Mouse (Mus musculus): ENCODE measurements around the gene Cntrob. TPM values are rescaled to one million over a fixed set of nuclear protein-coding genes. Genes with fewer than 3 reads are reported as not detected.

The Cntrob gene
- polyA plus RNA-seq (2015; fragmentation: Nextera tagmentation; extraction: Ambion mirVana), result 24.3 and 24.6 TPM in 2 replicates

DNA sequence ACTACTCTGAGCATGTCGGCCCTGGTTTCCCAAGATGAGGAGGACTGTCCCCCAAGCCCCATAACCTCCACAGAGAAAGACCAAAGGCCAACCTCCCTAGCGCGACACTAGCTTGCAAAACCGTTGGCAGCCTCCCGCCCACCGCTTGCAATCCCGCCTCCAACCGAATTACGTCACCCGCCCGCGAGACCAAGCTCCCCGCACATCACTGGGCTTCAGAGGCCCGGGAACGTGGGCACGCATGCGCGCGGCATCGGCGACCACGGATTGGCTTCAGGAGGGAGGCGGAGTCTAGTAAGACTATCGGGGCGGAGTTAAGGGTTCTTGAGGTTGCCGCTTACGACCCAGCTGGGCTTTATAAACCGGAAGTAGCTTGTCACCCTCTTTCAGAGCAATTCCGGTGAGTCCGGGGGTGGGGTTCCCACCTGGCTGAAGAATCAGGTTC is at the start of gene Cntrob, which contains the start of gene Trappc1:
Gene Cntrob, minus strand, starts transcription at position 109 of the 445 bp plus-strand sequence.
Gene Trappc1, plus strand, starts transcription at position 314 of the 445 bp plus-strand sequence.
- ATAC-seq (ENCODE audit: borderline replicate concordance, extremely low read depth, low FRiP score, low TSS enrichment), result peak; percentile 92
- peak within 1 kb of the TSS; percentile 86 for H3K9ac ChIP-seq
- no peaks in the 10 kb centered on the region for H3K9me3 ChIP-seq
- peaks cover 22% of the 10 kb centered on the region for H3K27me3 ChIP-seq
- peak within 1 kb of the TSS; percentile 62 for H3K4me3 ChIP-seq
- peak within 1 kb of the TSS; percentile 87 for H3K4me2 ChIP-seq
- H3K36me3 ChIP-seq, result peaks cover 13% of the 10 kb centered on the region
- H3K4me1 ChIP-seq, result peaks cover 43% of the 10 kb centered on the region
- under 1% methylated on average over 30 of the region's 30 CpGs for WGBS
- peak within 1 kb of the TSS; percentile 83 for H3K27ac ChIP-seq

DNA sequence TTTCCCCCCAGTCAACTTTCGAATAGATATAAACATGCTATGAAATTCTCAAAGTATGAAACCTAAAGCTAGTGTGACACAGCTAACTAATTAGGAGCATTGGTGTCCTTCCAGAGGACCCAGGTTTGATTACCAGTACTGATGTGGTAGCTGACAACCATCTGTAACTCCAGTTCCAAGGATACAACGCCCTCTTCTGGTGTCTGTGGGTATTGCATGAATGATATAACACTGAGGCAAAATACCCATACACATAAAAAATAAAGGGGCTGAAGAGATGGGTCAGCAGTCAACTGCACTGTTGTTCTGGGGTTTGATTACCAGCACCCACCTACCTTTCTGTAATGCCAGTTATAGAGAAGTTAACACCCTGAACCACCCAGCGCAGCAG is 49.2 kb upstream of the Cntrob start:
- Histone ChIP-seq H3K4me1 (peaks cover 33% of the 10 kb centered on the region), H3K9me3 (no peaks in the 10 kb centered on the region), H3K9ac (no peak overlapping the region), H3K4me3 (no peak overlapping the region), H3K27ac (peak overlapping the region; percentile 41; the same call in 1 of the 2 replicates), H3K27me3 (no peaks in the 10 kb centered on the region), H3K36me3 (peaks cover 30% of the 10 kb centered on the region; the same call in 1 of the 2 replicates), H3K4me2 (0 out of 2 replicates have a peak overlapping the region, but pooled peaks have one; percentile 17)
- ATAC-seq (ENCODE audit: borderline replicate concordance, extremely low read depth, low FRiP score, low TSS enrichment), result no peak
- WGBS, result 50% methylated on average over 3 of the region's 3 CpGs

DNA sequence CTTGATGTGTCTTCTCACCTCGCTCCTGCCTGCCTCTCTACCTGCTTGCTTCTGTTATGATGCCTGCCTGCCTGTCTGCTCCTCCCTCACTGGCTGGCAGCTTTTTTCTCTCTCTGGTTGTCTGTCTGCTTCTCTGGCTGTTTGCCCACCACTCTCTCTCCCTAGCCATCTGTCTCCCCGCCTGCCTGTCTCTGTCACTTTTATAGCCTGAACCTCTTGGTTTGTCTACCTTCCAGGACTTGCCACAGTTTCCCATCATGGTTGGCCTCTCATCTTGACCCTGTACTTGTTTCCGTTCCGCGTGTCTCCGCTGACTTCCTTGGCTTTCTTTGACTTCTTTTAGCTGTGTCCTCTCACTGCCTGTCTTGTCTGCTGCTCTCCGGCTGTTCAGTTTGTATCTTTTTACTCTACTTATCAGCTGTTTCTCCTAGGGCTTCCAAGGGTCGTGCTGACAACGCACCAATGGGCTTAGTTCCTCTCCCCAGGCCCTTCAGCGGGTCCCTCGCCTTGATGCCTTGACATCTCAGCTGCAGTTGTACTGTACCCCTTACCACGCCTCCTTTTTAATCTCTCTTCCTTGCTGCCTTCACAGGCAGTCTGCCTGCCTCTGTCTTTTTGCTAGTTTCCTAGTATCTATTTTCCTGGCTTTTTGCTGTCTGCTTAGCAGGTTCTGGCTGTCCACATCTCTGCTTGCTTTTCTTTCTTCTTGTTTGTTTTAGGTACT is 48.6 kb upstream of the Cntrob start:
- ATAC-seq (ENCODE audit: borderline replicate concordance, extremely low read depth, low FRiP score, low TSS enrichment), result no peak
- Histone ChIP-seq H3K36me3 (peaks cover 25% of the 10 kb centered on the region; the same call in 1 of the 2 replicates), H3K9me3 (no peaks in the 10 kb centered on the region), H3K27me3 (no peaks in the 10 kb centered on the region), H3K4me1 (peaks cover 37% of the 10 kb centered on the region), H3K27ac (peak overlapping the region; percentile 85), H3K4me3 (no peak overlapping the region), H3K4me2 (peak overlapping the region; percentile 17; the same call in 1 of the 2 replicates), H3K9ac (no peak overlapping the region)
- 30% methylated on average over 12 of the region's 12 CpGs for WGBS

DNA sequence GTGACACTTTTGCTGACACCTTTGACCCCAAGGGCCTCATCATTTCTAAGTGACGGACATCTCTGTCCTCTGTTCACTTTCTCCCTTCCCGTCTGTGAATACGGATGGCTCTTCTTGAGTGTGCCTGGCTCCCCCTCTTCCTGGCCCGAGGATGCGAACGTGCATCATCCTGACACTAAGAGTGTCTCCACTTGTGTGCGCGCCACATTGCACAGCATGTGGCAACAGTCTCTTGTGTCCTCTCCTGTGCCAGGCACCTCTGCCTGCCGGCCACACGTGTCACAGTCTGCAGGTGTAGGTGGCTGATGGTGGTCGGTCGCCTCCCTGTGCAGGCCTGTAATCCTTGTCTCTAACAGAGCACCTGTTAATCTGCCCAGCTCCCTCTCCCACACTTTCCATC is 48.0 kb upstream of the Cntrob start:
- Histone ChIP-seq H3K4me1 (peaks cover 38% of the 10 kb centered on the region), H3K4me2 (peak overlapping the region; percentile 45; the same call in 1 of the 2 replicates), H3K27ac (peak overlapping the region; percentile 85), H3K9ac (no peak overlapping the region), H3K4me3 (no peak overlapping the region), H3K9me3 (no peaks in the 10 kb centered on the region), H3K36me3 (peaks cover 22% of the 10 kb centered on the region; the same call in 1 of the 2 replicates), H3K27me3 (no peaks in the 10 kb centered on the region)
- 46% methylated on average over 12 of the region's 12 CpGs for WGBS
- ATAC-seq (ENCODE audit: borderline replicate concordance, extremely low read depth, low FRiP score, low TSS enrichment), result no peak

DNA sequence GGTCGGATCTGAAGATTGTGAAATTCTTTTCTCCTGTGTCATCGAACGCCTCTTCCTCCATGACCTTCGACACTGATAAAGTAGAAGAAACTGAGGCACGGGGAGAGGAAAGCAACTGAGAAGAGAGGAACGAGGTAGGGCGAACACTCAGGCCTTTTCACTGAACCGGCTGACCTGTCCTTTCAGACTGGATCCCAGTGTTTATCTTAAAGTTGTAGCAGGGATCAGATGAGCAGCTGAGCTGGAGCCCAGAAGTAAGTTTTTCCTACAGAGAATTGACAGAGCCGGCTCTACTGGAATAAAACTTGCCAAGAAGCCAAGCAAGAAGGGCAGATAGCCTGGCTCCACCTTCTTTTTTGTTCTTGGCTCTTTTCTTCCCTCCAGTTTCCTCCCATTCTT is 47.2 kb upstream of the Cntrob start:
- H3K9me3 ChIP-seq, result no peaks in the 10 kb centered on the region
- WGBS, result 14% methylated on average over 9 of the region's 9 CpGs
- peak overlapping the region; percentile 4; the same call in 1 of the 2 replicates for H3K4me3 ChIP-seq
- H3K36me3 ChIP-seq, result peaks cover 18% of the 10 kb centered on the region; the same call in 1 of the 2 replicates
- peaks cover 43% of the 10 kb centered on the region for H3K4me1 ChIP-seq
- ATAC-seq (ENCODE audit: borderline replicate concordance, extremely low read depth, low FRiP score, low TSS enrichment), result no peak
- H3K4me2 ChIP-seq, result peak overlapping the region; percentile 45
- peak overlapping the region; percentile 7 for H3K9ac ChIP-seq
- H3K27me3 ChIP-seq, result no peaks in the 10 kb centered on the region
- H3K27ac ChIP-seq, result peak overlapping the region; percentile 85

DNA sequence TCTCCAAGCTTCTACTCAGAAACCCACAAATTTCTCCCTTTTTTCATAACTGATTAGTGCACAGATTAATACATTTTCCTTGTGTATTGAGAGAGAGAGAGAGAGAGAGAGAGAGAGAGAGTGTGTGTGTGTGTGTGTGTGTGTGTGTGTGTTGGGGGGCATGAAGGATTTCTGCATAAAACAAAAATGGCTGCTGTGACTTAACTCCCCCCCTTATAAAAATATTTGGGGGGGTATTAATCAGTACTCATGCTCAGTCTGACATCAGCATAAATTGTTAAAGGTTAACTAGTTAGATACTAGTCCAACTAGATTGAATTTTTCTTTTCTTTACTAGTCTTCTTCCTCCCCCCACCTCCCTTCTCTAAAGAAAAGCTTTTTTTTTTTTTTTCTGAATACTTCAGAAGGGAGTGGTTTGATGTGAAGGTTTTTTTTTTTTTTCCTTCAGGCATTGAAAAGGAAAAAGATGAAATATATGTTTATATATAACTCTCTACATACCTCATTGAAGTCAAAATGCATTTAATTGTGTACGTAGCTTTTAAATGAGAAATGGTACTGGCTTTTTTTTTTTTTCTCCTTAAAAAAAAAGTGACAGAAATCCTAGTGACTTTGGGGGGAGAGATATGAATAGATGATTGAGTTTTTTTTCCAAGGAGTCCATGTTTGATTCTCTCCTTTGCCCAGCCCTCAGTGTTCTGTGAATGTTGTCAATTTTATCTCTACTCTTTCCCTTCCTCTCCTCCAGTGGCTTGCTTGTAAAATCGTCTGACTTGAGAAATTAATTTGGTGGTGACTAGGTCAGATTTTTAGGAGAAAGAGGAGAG is 46.6 kb upstream of the Cntrob start:
- H3K27me3 ChIP-seq, result no peaks in the 10 kb centered on the region
- H3K4me1 ChIP-seq, result peaks cover 49% of the 10 kb centered on the region
- H3K9ac ChIP-seq, result peak overlapping the region; percentile 99
- peaks cover 15% of the 10 kb centered on the region; the same call in 1 of the 2 replicates for H3K36me3 ChIP-seq
- peak overlapping the region; percentile 83 for H3K4me2 ChIP-seq
- H3K27ac ChIP-seq, result peak overlapping the region; percentile 100
- no peaks in the 10 kb centered on the region for H3K9me3 ChIP-seq
- WGBS, result 14% methylated on average over 2 of the region's 2 CpGs
- peak overlapping the region; percentile 87 for H3K4me3 ChIP-seq
- no peak for ATAC-seq (ENCODE audit: borderline replicate concordance, extremely low read depth, low FRiP score, low TSS enrichment)

DNA sequence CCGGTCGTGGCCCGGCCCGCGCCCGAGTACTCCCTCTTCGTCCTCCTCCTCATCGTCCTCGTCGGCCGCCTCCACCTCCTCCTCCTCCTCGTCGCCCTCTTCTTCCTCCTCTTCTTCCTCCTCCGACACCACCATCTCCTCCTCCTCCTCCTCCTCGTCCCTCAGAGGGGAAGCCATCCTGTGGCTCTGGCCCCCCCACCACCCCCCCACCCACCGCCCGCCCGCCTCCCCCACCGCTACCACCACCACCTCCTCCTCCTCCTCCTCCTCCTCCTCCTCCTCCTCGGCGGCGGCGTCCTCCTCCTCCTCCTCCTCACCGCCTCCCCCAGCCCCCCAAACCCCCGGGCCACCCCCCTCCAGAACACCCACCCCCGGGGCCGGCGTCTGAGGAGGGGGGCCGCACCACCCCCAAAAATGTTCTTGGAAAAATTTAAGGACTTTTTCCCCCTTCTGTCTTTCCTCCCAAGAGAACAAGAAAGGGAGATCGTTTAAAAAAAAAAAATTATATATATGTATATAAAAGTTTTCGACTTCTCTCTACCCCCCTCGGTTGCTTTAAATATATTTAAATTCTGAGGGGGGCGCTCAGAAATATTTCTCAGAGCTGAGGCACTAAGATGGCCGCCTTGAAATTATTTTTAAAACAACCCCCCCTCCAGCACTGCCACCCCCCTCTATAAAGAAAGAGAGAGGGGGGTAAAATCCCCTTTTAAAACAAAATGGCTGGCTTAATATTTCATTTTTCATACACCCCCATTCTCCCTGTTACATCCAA is 45.8 kb upstream of the Cntrob start, which contains the start of gene Chd3:
Gene Chd3, minus strand, starts transcription at position 192 of the 775 bp plus-strand sequence.
- H3K4me1 ChIP-seq, result peaks cover 57% of the 10 kb centered on the region
- H3K9ac ChIP-seq, result peak within 1 kb of the TSS; percentile 99
- peak within 1 kb of the TSS; percentile 100 for H3K27ac ChIP-seq
- no peaks in the 10 kb centered on the region for H3K9me3 ChIP-seq
- WGBS, result 1% methylated on average over 11 of the region's 34 CpGs
- no peak for ATAC-seq (ENCODE audit: borderline replicate concordance, extremely low read depth, low FRiP score, low TSS enrichment)
- H3K4me2 ChIP-seq, result peak within 1 kb of the TSS; percentile 83
- H3K27me3 ChIP-seq, result no peaks in the 10 kb centered on the region
- peaks cover 15% of the 10 kb centered on the region; the same call in 1 of the 2 replicates for H3K36me3 ChIP-seq
- peak within 1 kb of the TSS; percentile 87 for H3K4me3 ChIP-seq

DNA sequence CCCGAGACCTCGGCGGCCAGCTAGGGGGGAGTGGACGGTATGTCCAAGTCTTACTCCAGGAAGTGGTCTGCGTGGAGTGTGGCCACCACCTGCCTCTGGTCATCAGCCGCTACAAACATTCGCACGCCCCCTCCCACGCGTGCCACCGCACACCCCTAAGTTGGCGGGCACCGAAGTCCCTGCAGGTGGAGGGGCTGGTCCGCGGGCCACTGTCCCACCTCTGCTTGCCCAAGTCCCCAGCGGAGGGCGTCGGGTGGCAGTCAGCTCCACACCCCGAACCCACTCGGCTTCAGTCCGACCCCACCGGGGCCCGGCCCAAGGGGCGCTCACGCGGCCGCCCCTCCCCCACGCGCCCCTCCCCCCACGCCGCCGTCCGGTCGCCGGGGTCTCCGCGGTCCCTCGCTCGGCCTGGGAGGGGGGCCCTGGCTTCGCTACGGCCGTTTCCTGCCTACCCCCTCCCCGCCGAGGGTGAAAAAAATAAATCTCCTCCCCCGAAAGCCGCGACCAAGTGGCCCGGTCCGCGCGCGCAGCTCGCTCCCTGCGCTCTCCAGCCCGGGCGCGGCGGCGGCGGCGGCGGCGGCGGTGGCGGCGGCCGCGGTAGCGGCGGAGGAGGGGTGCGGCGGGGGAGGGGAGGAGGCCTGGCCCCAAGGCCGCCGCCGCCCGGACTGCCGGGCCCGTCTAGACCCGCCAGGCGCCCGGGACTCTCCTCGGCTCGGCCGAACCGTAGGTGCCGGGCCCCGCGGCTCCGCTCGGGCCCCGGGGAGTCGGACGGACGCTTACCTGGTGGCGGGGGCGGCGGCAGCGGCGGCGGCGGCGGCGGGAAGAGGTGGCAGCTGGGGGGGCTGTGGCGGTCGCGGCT is 45.0 kb upstream of the Cntrob start:
- Histone ChIP-seq H3K9me3 (no peaks in the 10 kb centered on the region), H3K4me2 (peak overlapping the region; percentile 83), H3K36me3 (peaks cover 16% of the 10 kb centered on the region), H3K4me3 (peak overlapping the region; percentile 87), H3K9ac (peak overlapping the region; percentile 99), H3K27me3 (no peaks in the 10 kb centered on the region), H3K4me1 (peaks cover 65% of the 10 kb centered on the region), H3K27ac (peak overlapping the region; percentile 100)
- under 1% methylated on average over 69 of the region's 106 CpGs for WGBS
- no peak for ATAC-seq (ENCODE audit: borderline replicate concordance, extremely low read depth, low FRiP score, low TSS enrichment)

DNA sequence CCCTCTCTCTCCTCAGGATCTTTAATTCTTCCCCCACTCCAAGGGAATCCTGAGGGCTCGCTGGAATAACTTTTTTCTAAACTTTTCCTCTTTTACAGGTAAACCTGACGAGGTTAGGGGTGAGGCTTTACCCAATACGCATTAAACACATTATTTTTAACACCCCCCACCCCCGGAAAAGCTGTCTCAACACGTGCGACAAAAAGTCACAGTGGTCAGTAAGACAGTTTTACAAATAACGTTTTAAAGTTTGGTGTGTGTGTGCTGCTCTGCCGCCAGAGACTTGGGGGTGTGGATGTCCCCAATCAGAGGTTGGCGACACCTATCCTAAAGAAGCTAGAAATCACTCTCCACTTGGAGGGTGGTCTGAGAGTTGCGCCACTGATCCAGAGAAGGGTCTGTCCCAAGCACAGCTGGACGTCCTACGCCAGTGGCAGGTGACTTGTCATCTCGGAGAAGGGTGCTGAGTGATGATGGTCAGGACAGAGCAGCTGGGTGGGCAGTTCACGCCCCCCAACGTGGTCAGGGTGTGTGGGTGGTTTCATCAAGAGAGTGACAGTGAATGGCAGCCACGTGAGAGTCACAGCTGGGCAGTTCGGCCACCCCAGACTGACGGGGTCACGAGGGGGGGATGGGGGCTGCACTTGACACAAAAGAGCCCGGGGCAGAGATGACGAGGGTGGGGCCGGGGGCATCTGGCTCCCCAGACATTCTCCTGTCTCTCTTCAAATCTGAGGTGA is 44.2 kb upstream of the Cntrob start:
- peaks cover 17% of the 10 kb centered on the region for H3K36me3 ChIP-seq
- H3K27ac ChIP-seq, result peak overlapping the region; percentile 100
- peak overlapping the region; percentile 99 for H3K9ac ChIP-seq
- H3K27me3 ChIP-seq, result no peaks in the 10 kb centered on the region
- no peak for ATAC-seq (ENCODE audit: borderline replicate concordance, extremely low read depth, low FRiP score, low TSS enrichment)
- WGBS, result under 1% methylated on average over 22 of the region's 22 CpGs
- no peaks in the 10 kb centered on the region for H3K9me3 ChIP-seq
- peaks cover 67% of the 10 kb centered on the region for H3K4me1 ChIP-seq
- peak overlapping the region; percentile 83 for H3K4me2 ChIP-seq
- peak overlapping the region; percentile 87 for H3K4me3 ChIP-seq
